Comparison of ENCODE assay signal across 18 mouse cellular contexts in the genomic region with DNA sequence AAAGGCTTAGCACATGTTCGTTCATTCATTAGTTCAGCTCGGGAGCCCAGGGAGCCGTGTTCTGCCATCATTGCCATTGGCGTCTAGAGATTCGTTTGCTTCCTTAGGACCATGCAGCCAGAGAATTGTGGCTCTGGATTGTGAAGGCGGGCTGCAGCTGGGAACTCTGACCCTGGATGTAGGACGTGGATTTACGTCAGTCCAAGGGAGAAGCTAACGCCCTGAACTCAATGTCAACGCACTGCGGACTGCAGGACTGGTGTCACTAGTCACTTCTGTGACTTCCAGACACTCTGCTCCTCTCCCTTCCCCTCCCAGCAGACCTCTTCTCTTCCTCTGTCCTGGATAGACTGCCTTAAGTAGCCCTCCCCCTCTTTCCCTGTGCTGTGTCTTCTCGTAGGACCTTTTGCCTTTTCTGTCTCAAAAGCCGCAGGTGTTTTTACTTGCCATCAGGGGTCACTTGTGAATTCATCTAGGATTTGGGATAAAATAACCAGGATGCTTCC. TPM values are rescaled to one million over a fixed set of nuclear protein-coding genes. Genes with fewer than 3 reads are reported as not detected.
DNase-seq lines count a peak whose midpoint lies in the region; ATAC-seq and TF ChIP-seq lines count a peak whose summit lies in the region.
"Had no signal": no experiment of that assay in that cellular context is flagged by ENCODE, and none has a peak within 500 bp of the region (broad histone marks: within the 10 kb centered on the region; RNA-seq: fewer than 3 reads in every experiment).

No protein-coding gene starts in this region.

- TF ChIP-seq CTCF in heart, postnatal 0 days (IDR thresholded peaks at IDR 0.05; ENCODE audit: low read depth): no peak
- TF ChIP-seq CTCF in lung, adult 2 months (IDR thresholded peaks at IDR 0.05; ENCODE audit: insufficient read depth, low read length): no peak

- TF ChIP-seq EP300 in heart, postnatal 0 days (IDR thresholded peaks at IDR 0.05; ENCODE audit: low read depth): no peak

- no peak for ATAC-seq in megakaryocyte, adult 5-6 weeks (ENCODE audit: poor library complexity, severe bottlenecking)
- ATAC-seq in heart, postnatal 0 days (ENCODE audit: insufficient read depth, low read depth): no peak
- no peak for ATAC-seq in stomach, embryonic 15.5 days (ENCODE audit: insufficient read depth, low FRiP score, low read depth)

- H3K36me3 ChIP-seq in heart, embryonic 10.5 days: no peaks in the 10 kb centered on the region
- no peaks in the 10 kb centered on the region for H3K36me3 ChIP-seq in megakaryocyte, embryonic 14.5 days (replicated peaks; ENCODE audit: low read length)
- no peaks in the 10 kb centered on the region for H3K36me3 ChIP-seq in heart, postnatal 0 days (replicated peaks; ENCODE audit: control insufficient read depth, insufficient read depth, low read length)
- H3K36me3 ChIP-seq in stomach, embryonic 15.5 days: no peaks in the 10 kb centered on the region
- H3K36me3 ChIP-seq: forebrain, embryonic 12.5 days; lung, embryonic 15.5 days had no signal

- no peaks in the 10 kb centered on the region for H3K27me3 ChIP-seq in heart, embryonic 10.5 days (ENCODE audit: insufficient read depth, poor library complexity, severe bottlenecking)
- H3K27me3 ChIP-seq in megakaryocyte, embryonic 14.5 days (replicated peaks): peaks cover 7% of the 10 kb centered on the region
- H3K27me3 ChIP-seq in heart, postnatal 0 days (ENCODE audit: control insufficient read depth, insufficient read depth, low read length): no peaks in the 10 kb centered on the region
- H3K27me3 ChIP-seq in stomach, embryonic 15.5 days (replicated peaks): no peaks in the 10 kb centered on the region
- H3K27me3 ChIP-seq: Patski had no signal

- no peak for DNase-seq in heart, embryonic 10.5 days (ENCODE audit: low spot score)
- no peak for DNase-seq in heart, adult 9 months (ENCODE audit: low spot score in 2 of 2)
- no peak for DNase-seq in heart, postnatal 0 days (ENCODE audit: low spot score)
- no peak for DNase-seq in lung, adult 2 months
- DNase-seq in urinary bladder, postnatal 4 days (ENCODE audit: low spot score in 2 of 2): no peak
- DNase-seq: right cerebral cortex, postnatal 14 days had no signal

- H3K9me3 ChIP-seq in heart, embryonic 10.5 days: no peaks in the 10 kb centered on the region
- peaks cover 4% of the 10 kb centered on the region; the same call in 1 of the 2 replicates for H3K9me3 ChIP-seq in megakaryocyte, embryonic 14.5 days
- no peaks in the 10 kb centered on the region for H3K9me3 ChIP-seq in heart, postnatal 0 days (replicated peaks; ENCODE audit: control insufficient read depth, low read length)
- H3K9me3 ChIP-seq in stomach, embryonic 15.5 days: no peaks in the 10 kb centered on the region
- H3K9me3 ChIP-seq: forebrain, embryonic 12.5 days; lung, embryonic 15.5 days had no signal

- H3K4me1 ChIP-seq in heart, embryonic 10.5 days: peaks cover 19% of the 10 kb centered on the region
- peaks cover 69% of the 10 kb centered on the region for H3K4me1 ChIP-seq in megakaryocyte, embryonic 14.5 days
- no peaks in the 10 kb centered on the region for H3K4me1 ChIP-seq in heart, postnatal 0 days (ENCODE audit: control insufficient read depth, insufficient read depth)
- H3K4me1 ChIP-seq in stomach, embryonic 15.5 days: peaks cover 17% of the 10 kb centered on the region
- H3K4me1 ChIP-seq in lung, adult 2 months (ENCODE audit: control insufficient read depth, insufficient read depth, low read length): no peaks in the 10 kb centered on the region

- no peak overlapping the region for H3K4me2 ChIP-seq in heart, postnatal 0 days (ENCODE audit: low read depth, low read length)
- peak overlapping the region; percentile 33; the same call in 1 of the 2 replicates for H3K4me2 ChIP-seq in stomach, embryonic 15.5 days
- H3K4me2 ChIP-seq: lung, embryonic 15.5 days had no signal

- H3K4me3 ChIP-seq in heart, embryonic 10.5 days: peak overlapping the region; percentile 40
- H3K4me3 ChIP-seq in megakaryocyte, embryonic 14.5 days (replicated peaks): peak overlapping the region; percentile 88
- no peak overlapping the region for H3K4me3 ChIP-seq in heart, postnatal 0 days (ENCODE audit: low read depth, low read length)
- no peak overlapping the region for H3K4me3 ChIP-seq in stomach, embryonic 15.5 days (replicated peaks)
- no peak overlapping the region for H3K4me3 ChIP-seq in lung, adult 2 months (replicated peaks; ENCODE audit: extremely low read depth, low read depth, low read length)
- H3K4me3 ChIP-seq: forebrain, embryonic 12.5 days; layer of hippocampus, adult 2 months; lung, embryonic 15.5 days had no signal

- H3K27ac ChIP-seq in heart, embryonic 10.5 days: peak overlapping the region; percentile 77
- H3K27ac ChIP-seq in heart, postnatal 0 days (ENCODE audit: low read depth): peak overlapping the region; percentile 1; the same call in 1 of the 2 replicates
- H3K27ac ChIP-seq in stomach, embryonic 15.5 days: peak overlapping the region; percentile 93
- H3K27ac ChIP-seq: forebrain, embryonic 12.5 days; layer of hippocampus, adult 2 months; lung, embryonic 15.5 days had no signal

- TF ChIP-seq POLR2A in lung, adult 2 months (IDR thresholded peaks at IDR 0.05; ENCODE audit: borderline replicate concordance, extremely low read depth, low read depth, low read length): no peak

- no peak overlapping the region for H3K9ac ChIP-seq in heart, postnatal 0 days (replicated peaks; ENCODE audit: low read depth, low read length)
- no peak overlapping the region for H3K9ac ChIP-seq in stomach, embryonic 15.5 days
- H3K9ac ChIP-seq: forebrain, embryonic 12.5 days; lung, embryonic 15.5 days had no signal

- WGBS in heart, embryonic 10.5 days: 40% methylated on average over 13 of the region's 13 CpGs
- WGBS in heart, postnatal 0 days: 56% methylated on average over 13 of the region's 13 CpGs
- WGBS in stomach, embryonic 15.5 days: 50% methylated on average over 13 of the region's 13 CpGs
- WGBS in lung, adult 2 months: 60% methylated on average over 13 of the region's 13 CpGs

RNA-seq across cellular contexts. Expression of gene Capn2, which starts 9.9 kb away (rescaled TPM):
- polyA plus RNA-seq in heart, embryonic 10.5 days (2016; fragmentation: Nextera tagmentation; extraction: Ambion mirVana): 96.0 and 107 TPM in 2 replicates
- 46.0 and 47.8 TPM in 2 replicates for polyA plus RNA-seq in megakaryocyte, embryonic 14.5 days (2012; ENCODE audit: insufficient read depth, low replicate concordance)
- 108 and 122 TPM in 2 replicates for total RNA-seq in megakaryocyte, adult 5-6 weeks (2015)
- total RNA-seq in megakaryocyte, adult 5-6 weeks (2017): 174 and 241 TPM in 2 replicates
- 71.2 and 85.4 TPM in 2 replicates for total RNA-seq in heart, postnatal 0 days (2014; rRNA removed; ENCODE audit: low replicate concordance)
- polyA plus RNA-seq in heart, postnatal 0 days (2015; fragmentation: Nextera tagmentation; extraction: Ambion mirVana): 56.8 and 62.6 TPM in 2 replicates
- 107 and 108 TPM in 2 replicates for polyA plus RNA-seq in stomach, embryonic 15.5 days (2015; fragmentation: Nextera tagmentation; extraction: Ambion mirVana)
- polyA plus RNA-seq in lung, adult 2 months (2012; rRNA removed): 69.0 and 71.5 TPM in 2 replicates

RNA-seq across cellular contexts. Expression of gene Capn8, which starts 37.5 kb away (rescaled TPM):
- 0.05 TPM in 1 of 2 replicates, not detected in the other for polyA plus RNA-seq in heart, embryonic 10.5 days (2016; fragmentation: Nextera tagmentation; extraction: Ambion mirVana)
- polyA plus RNA-seq in megakaryocyte, embryonic 14.5 days (2012; ENCODE audit: insufficient read depth, low replicate concordance): not detected in 2 replicates
- total RNA-seq in megakaryocyte, adult 5-6 weeks (2015): not detected in 2 replicates
- not detected in 2 replicates for total RNA-seq in megakaryocyte, adult 5-6 weeks (2017)
- not detected in 2 replicates for total RNA-seq in heart, postnatal 0 days (2014; rRNA removed; ENCODE audit: low replicate concordance)
- not detected in 2 replicates for polyA plus RNA-seq in heart, postnatal 0 days (2015; fragmentation: Nextera tagmentation; extraction: Ambion mirVana)
- polyA plus RNA-seq in stomach, embryonic 15.5 days (2015; fragmentation: Nextera tagmentation; extraction: Ambion mirVana): 2.2 and 2.4 TPM in 2 replicates
- polyA plus RNA-seq in lung, adult 2 months (2012; rRNA removed): 0.26 TPM in 2 replicates
- total RNA-seq: gastrocnemius, postnatal 14 days; layer of hippocampus, adult 2 months; left cerebral cortex, postnatal 25 days; neutrophil, adult 5-6 weeks had no signal
- polyA plus RNA-seq: CD4-positive, CD25-positive, alpha-beta regulatory T cell, adult 4 months; lung, embryonic 15.5 days; midbrain, embryonic 14.5 days had no signal

Comparison
In these comparisons a context has a peak if more than half of its experiments do, and no peak if none do; other contexts are left out.
1. H3K4me3 ChIP-seq: peak in heart, embryonic 10.5 days (single experiment) and megakaryocyte, embryonic 14.5 days (single experiment); none in heart, postnatal 0 days (single experiment), stomach, embryonic 15.5 days (single experiment) and lung, adult 2 months (single experiment).
2. H3K27ac ChIP-seq: peak in every context shown above with its lines; median percentile 93 in stomach, embryonic 15.5 days; 77 in heart, embryonic 10.5 days; 1 in heart, postnatal 0 days.